In genomic region chr5:25222752-25223702, GRCm38 (mm10) we compare ENCODE assay signal across 8 mouse cellular contexts. TPM values are rescaled to one million over a fixed set of nuclear protein-coding genes. Genes with fewer than 3 reads are reported as not detected.
A peak's percentile ranks its signal among the peaks of the same experiment; 100 is the strongest.
DNase-seq lines count a peak whose midpoint lies in the region; ATAC-seq and TF ChIP-seq lines count a peak whose summit lies in the region.

TSS of gene E130116L18Rik (minus strand) at chr5:25223153.

- peak; percentile 94 for ATAC-seq in heart, embryonic 15.5 days (replicated peaks; ENCODE audit: insufficient number of reproducible peaks, insufficient read depth, low FRiP score, low read depth)
- peak; percentile 83 for ATAC-seq in liver, embryonic 12.5 days

- peak; percentile 95 for DNase-seq in CD4-positive helper T cell, adult 2 months (ENCODE audit: low read depth, low spot score)
- peak; percentile 92 for DNase-seq in brain, embryonic 14.5 days (ENCODE audit: low read depth)
- DNase-seq in forebrain, embryonic 10.5 days (ENCODE audit: extremely low spot score, low spot score): peak; percentile 83
- peak; percentile 93 for DNase-seq in kidney, postnatal 14 days
- DNase-seq in naive thymus-derived CD4-positive, alpha-beta T cell, adult 2 months (ENCODE audit: low read depth): peak; percentile 96
- peak; percentile 96 for DNase-seq in splenic B cell, adult 2 months (ENCODE audit: low read depth, low spot score)

- TF ChIP-seq CTCF in brain, embryonic 14.5 days (IDR thresholded peaks at IDR 0.05; ENCODE audit: borderline replicate concordance, extremely low read depth, insufficient read depth, insufficient read length): no peak

- 6% methylated on average over 72 of the region's 72 CpGs for WGBS in forebrain, embryonic 10.5 days
- WGBS in heart, embryonic 15.5 days: 3% methylated on average over 72 of the region's 72 CpGs
- WGBS in liver, embryonic 12.5 days (ENCODE audit: insufficient replicate concordance): 3% methylated on average over 71 of the region's 72 CpGs

- peak; percentile 93 for TF ChIP-seq POLR2A in brain, embryonic 14.5 days (IDR thresholded peaks at IDR 0.05; ENCODE audit: borderline replicate concordance, extremely low read depth, insufficient read depth, insufficient read length, poor library complexity, severe bottlenecking)

- peak within 1 kb of the TSS; percentile 73 for H3K4me2 ChIP-seq in heart, embryonic 15.5 days
- peak within 1 kb of the TSS; percentile 78 for H3K4me2 ChIP-seq in liver, embryonic 12.5 days

- H3K4me3 ChIP-seq in forebrain, embryonic 10.5 days: peak within 1 kb of the TSS; percentile 79
- H3K4me3 ChIP-seq in heart, embryonic 15.5 days: peak within 1 kb of the TSS; percentile 81
- peak within 1 kb of the TSS; percentile 62 for H3K4me3 ChIP-seq in liver, embryonic 12.5 days

- peak within 1 kb of the TSS; percentile 90 for H3K9ac ChIP-seq in heart, embryonic 15.5 days
- peak within 1 kb of the TSS; percentile 67 for H3K9ac ChIP-seq in liver, embryonic 12.5 days

- H3K27ac ChIP-seq in forebrain, embryonic 10.5 days: peak within 1 kb of the TSS; percentile 94
- peak within 1 kb of the TSS; percentile 90 for H3K27ac ChIP-seq in heart, embryonic 15.5 days
- H3K27ac ChIP-seq in liver, embryonic 12.5 days: 0 out of 2 replicates have a peak within 1 kb of the TSS, but pooled peaks have one; percentile 50

- H3K27me3 ChIP-seq in forebrain, embryonic 10.5 days (ENCODE audit: poor library complexity, severe bottlenecking): no peaks in the 10 kb centered on the region
- H3K27me3 ChIP-seq in heart, embryonic 15.5 days: no peaks in the 10 kb centered on the region
- H3K27me3 ChIP-seq in liver, embryonic 12.5 days (replicated peaks): peaks cover 26% of the 10 kb centered on the region
- H3K27me3 ChIP-seq in splenic B cell, adult 2 months (ENCODE audit: control insufficient read depth, insufficient read depth, low read length, poor library complexity, severe bottlenecking): no peaks in the 10 kb centered on the region

- H3K4me1 ChIP-seq in forebrain, embryonic 10.5 days: peaks cover 14% of the 10 kb centered on the region
- H3K4me1 ChIP-seq in heart, embryonic 15.5 days (replicated peaks): peaks cover 6% of the 10 kb centered on the region
- H3K4me1 ChIP-seq in liver, embryonic 12.5 days: peaks cover 7% of the 10 kb centered on the region; the same call in 1 of the 2 replicates

- H3K9me3 ChIP-seq in forebrain, embryonic 10.5 days: no peaks in the 10 kb centered on the region
- H3K9me3 ChIP-seq in heart, embryonic 15.5 days (replicated peaks): no peaks in the 10 kb centered on the region
- H3K9me3 ChIP-seq in liver, embryonic 12.5 days (replicated peaks): no peaks in the 10 kb centered on the region

- H3K36me3 ChIP-seq in forebrain, embryonic 10.5 days (replicated peaks): peaks cover 18% of the 10 kb centered on the region
- H3K36me3 ChIP-seq in heart, embryonic 15.5 days: no peaks in the 10 kb centered on the region
- no peaks in the 10 kb centered on the region for H3K36me3 ChIP-seq in liver, embryonic 12.5 days
- no peaks in the 10 kb centered on the region for H3K36me3 ChIP-seq in splenic B cell, adult 2 months (ENCODE audit: control insufficient read depth, insufficient read depth, low read length, poor library complexity, severe bottlenecking)

RNA-seq across cellular contexts. Expression of gene E130116L18Rik, which starts in this region (rescaled TPM):
- polyA plus RNA-seq in brain, embryonic 14.5 days (2012; rRNA removed): not detected in 2 replicates
- not detected in 2 replicates for polyA plus RNA-seq in forebrain, embryonic 10.5 days (2016; fragmentation: Nextera tagmentation; extraction: Ambion mirVana)
- not detected in 2 replicates for polyA plus RNA-seq in heart, embryonic 15.5 days (2015; fragmentation: Nextera tagmentation; extraction: Ambion mirVana)
- 1.8 TPM in 1 of 2 replicates, not detected in the other for polyA plus RNA-seq in liver, embryonic 12.5 days (2016; fragmentation: Nextera tagmentation; extraction: Ambion mirVana)

Comparison
In these comparisons a context has a peak if more than half of its experiments do, and no peak if none do; other contexts are left out.
1. Peak in every context shown above with its lines: DNase-seq, ATAC-seq, H3K4me3 ChIP-seq and H3K27ac ChIP-seq.
2. Peak in DNase-seq in brain, embryonic 14.5 days; RNA of the gene not detected or under 1 TPM.
3. Peak in DNase-seq, H3K4me3 ChIP-seq and H3K27ac ChIP-seq in forebrain, embryonic 10.5 days; RNA of the gene not detected or under 1 TPM.
4. Peak in ATAC-seq, H3K4me3 ChIP-seq, H3K27ac ChIP-seq, H3K9ac ChIP-seq and H3K4me2 ChIP-seq in heart, embryonic 15.5 days; RNA of the gene not detected or under 1 TPM.